Mouse (Mus musculus) right cerebral cortex, postnatal 14 days (tissue): ENCODE data around the gene Eed.

Experiments used
- DNase-seq: peaks from one replicate; pipeline ENCODE4 v3.0.0; 2022

Eed gene

DNA sequence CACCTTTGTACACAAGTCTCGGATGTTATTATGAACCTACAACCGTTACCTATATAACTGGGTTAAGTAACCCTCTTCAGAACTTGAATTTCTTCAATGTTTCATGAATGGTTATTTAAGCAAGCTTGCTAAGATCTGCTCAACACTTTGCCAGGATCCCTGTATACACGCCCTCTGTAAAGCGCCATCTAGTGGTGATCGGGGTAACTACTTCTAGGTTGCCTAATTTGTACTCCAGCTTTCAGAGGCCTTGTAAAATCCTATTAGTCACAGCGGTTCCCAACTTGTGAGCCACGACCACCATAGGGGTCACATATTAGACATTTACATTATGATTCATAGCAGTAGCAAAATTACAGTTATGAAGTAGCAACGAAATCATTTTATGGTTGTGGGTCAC, 72.8 kb downstream of the Eed start:
- DNase-seq, result peak; percentile 77
